Mouse (Mus musculus) liver, embryonic 14.5 days (tissue): ENCODE measurements at regions not wholly inside any gene's neighbourhood (a gene's known extent, or its start where the extent isn't known, plus 50 kb on each side); places are given as distances from the start of the nearest gene placed in this dataset.

Source experiments
- CTCF ChIP-seq: IDR thresholded peaks from 2 replicates; pipeline ENCODE4 v1.5.1; 2016; ENCODE audit warnings: antibody characterized with exemption, low read depth, control low read depth
- EP300 ChIP-seq: IDR thresholded peaks from 2 replicates; pipeline ENCODE4 v1.6.1; 2016; ENCODE audit warnings: antibody characterized with exemption, low read depth

GRCm38 (mm10) chr2:92856047-92856446 is 58.9 kb upstream of the Syt13 start:
- no peak for TF ChIP-seq EP300
- TF ChIP-seq CTCF = no peak
